Mouse (Mus musculus) layer of hippocampus, postnatal 10 days (tissue): ENCODE data around the gene Col5a2. TPM values are rescaled to one million over a fixed set of nuclear protein-coding genes. Genes with fewer than 3 reads are reported as not detected.
"Not testable (repeated sequence)": the region's sequence is repeated elsewhere in the genome, so short reads cannot be mapped to it uniquely, and the experiment has no call there.

ENCODE experiments used
- DNase-seq, 2 experiments: peaks; one replicate each; pipeline ENCODE4 v3.0.0; 2021; ENCODE audit warnings: low spot score in 2 of 2
- long read RNA-seq: library from polyadenylated mRNA; stranded (forward); transcript quantifications from one replicate; pipeline ENCODE4 v2.0.0, GENCODE M21; 2023
- total RNA-seq, 2 experiments: library from RNA; stranded (reverse); gene quantifications; 2 replicates each; pipeline ENCODE4 v1.2.3; 2021

Gene Col5a2
- 10 to 100 TPM; 13.5 to 13.6 TPM for total RNA-seq
- long read RNA-seq, full-length matches to known transcripts, result 2 of 3 reads
- long read RNA-seq, partial matches to known transcripts, result 1 of 3 reads
- long read RNA-seq, other reads (novel, unspliced or antisense), result 0 of 3 reads

DNA sequence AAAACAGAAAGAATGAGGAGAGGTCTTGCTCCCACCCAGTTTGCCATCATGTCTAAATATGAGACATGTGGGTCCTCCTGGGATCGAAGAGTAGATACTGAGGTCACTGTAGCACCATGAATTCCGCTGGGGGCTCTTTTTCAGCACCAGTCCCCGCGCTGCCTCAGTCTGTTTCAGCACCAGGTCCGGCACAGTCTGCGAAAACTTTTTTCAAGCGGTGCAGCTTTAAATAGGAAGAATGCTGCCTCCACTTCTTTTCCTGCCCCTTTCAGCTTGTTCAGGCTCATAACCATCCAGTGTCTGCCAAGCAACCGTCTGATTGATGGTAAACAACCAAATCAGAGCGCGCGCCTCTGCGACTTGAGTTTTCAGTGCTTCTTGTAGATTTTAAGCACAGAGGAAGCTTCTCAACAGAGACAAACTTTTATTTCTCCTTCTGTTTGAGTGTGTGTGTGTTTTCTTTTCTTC, at the start of gene Col5a2:
TSS of gene Col5a2 (minus strand) at position 418 of the 468 bp plus-strand sequence.
- peak; percentile 32 to 41 for DNase-seq

DNA sequence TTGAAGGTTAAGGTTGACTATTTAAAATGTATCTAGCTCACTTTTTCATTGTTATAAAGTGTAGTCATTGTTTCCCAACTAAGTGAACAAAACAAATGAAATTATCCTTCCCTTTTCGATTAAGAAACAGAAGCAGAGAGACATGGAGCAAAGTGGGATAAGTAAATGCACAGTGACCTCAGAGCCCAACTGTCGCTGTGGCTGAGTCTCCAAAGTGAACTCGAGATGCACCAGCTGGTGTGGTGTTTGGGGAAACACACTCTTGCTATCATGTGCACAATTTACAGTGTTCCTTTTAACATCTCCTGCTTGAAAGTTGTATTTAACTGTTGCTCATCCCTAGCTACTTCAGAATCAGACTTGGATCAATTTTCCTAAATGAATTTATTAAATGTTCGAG, 47.4 kb upstream of the Col5a2 start:
- no peak for DNase-seq

DNA sequence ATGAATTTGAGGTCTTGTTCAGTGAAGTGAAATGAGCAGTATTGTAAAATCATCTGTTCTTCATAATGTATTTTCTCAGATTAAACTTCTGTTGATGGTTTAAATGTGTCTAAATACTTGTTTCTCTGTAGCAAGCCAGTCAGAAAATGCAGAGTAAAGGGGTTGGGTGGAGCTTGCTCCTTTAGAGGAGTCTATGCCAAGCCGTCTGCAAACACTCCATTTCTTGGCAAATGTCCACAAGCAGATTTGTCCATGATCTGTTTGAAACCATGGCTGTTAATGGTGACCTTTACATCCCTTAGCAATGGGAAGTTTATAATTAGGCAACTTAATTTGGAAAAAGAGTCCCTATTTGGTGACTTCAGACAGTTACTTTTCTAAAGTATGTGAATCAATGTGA, 38.8 kb upstream of the Col5a2 start:
- DNase-seq, result no peak

DNA sequence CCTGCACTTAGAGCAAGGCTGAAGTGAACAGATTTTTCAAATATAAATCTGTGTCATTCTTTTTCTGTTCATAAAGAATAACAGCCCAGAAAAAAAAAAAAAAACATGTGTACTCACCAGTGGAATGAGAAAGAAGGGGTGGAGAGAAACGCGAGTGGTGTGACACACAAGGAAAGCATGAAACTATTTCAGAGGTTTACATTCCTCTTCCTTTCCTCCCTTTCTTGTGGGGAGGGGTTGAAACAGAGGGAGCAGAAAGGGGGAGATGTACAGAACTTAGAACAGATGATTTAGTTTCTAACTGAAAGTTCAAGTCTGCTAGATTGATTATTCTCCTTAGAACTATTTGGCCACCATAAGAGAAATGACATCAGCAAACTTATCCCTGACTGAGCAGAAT, 38.1 kb upstream of the Col5a2 start:
- DNase-seq, result no peak

DNA sequence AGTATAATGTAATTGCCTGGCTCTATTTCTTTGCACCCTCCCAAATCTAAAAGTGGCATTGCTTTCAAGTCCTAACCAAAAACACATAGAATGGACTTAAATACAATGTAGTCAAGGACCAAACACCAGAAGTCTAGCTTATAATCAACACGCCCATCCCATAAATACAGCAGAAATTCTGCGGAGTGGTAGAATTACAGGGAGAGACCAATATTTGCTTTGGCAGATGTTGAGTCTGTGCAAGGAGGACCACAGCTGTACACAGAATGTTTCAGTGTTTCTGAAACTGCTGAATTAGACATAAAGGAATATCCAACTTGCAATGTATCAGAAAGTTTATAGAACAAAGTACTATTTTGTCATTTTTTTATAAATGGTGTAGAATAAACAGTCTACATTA, 28.4 kb upstream of the Col5a2 start:
- DNase-seq, result no peak

DNA sequence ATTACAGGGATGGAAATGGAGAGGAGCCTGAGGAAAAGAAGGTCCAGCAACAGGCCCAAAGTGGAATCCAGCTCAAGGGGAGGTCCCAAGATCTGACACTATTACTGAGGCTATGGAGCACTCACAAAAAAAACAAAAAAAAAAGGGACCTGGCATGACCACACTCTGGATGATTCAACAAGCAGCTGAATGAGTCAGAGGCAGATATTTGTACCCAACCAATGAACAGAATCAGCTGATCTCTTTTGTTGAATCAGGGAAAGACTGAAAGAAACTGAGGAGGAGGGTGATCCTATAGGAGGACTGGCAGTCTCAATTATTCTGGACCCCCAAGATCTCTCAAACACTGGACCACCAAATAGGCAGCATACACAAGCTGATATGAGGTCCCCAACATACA, 24.4 kb upstream of the Col5a2 start:
- DNase-seq, result not testable (repeated sequence)

DNA sequence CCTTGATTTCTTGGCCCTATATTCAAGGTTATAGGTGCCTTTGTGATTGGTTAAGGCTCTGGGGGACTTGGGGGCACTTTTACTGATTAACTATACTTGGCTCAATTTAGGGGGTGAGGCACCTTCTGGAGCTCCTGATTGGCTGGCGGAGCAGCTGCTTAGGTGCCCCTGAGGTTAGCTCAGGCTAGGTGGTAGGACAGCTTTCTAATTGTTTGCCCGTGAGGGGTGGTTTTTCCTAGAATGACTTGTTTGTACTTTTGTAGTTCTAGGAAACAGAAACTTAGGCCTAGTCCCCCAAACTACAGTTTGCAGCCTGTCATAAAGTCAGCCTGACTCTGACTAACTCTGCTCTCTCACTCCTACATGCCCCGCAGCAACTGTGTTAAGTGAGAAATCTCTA, 20.5 kb upstream of the Col5a2 start:
- DNase-seq, result no peak

DNA sequence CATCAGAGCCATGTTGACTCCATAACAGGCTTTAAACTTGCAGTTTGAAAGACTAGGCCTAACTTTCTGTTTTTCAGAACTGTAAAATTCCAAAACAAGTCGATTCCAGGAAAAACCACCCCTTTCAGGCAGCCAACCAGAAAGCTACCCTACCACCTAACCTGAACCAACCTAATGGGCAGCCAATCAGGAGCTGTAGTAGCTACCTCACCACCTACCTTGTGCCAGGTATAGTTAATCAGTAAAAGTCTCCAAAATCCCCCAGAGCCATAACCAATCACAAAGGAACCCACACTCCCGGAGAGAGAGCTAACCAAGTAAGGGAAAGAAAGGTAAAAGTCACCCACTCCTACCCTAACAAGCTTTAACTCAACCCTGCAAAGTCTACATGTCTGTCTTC, 18.4 kb upstream of the Col5a2 start:
- DNase-seq, result no peak

DNA sequence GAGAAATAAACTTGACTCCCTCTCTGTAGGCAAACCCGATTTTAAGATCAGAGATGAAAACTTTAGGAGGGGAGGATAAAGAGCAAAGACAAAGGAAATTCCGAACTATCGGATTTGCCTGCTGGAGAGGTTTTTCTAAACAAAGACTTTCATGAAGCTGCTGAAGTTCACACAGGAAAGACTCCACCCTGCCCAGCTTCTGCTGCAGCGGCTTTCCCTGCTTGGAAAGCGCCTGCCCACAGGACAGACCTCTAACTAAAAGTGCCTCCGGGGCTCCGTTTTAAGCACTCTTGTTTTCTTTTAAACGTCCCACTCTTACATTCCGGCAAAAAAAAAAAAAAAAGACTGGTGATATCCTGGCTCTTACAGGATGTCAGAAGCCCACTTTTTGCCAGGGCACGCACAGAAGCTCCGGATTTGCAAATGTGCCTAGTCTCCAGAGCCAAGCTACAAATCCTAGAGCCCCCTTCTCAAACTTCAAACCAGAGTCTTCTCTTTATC, 791 bp downstream of the Col5a2 start:
- DNase-seq, result no peak

DNA sequence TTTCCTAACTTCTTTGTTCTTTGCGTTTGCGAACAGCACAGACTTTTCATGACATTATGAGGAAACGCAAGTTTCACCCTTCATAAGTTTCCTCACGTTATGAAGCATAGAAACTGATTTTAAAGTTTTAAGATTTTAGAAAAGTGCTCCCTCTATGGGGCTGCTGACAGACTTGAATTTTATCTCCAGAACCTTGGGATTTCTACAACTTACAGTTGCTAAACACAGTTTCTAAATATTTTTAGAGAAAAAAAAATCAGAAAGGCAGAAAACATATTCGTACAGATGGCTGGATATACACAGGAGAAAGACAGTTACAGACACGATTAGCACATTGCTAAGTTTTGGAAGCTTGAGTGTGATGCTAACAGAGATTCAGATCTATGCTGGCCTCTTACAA, 1.6 kb downstream of the Col5a2 start:
- DNase-seq, result no peak

DNA sequence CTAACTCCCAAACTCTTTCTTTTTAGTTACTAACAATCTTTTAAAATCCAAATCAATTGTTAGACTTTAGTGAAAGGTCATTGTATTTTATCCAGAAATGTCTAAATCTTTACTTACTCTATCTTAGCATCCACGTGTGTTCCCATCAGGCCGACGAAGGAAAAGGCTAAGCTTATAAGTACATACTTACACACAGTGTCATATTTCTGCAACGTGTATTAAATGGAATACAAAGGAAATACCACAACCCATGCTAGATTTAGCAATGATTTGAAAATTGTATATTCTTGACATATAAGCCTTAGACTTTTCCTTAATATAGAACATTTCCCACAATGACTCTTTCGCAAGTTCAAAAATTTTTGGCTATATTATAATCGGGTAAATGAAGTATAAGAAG, 2.6 kb downstream of the Col5a2 start:
- no peak for DNase-seq

DNA sequence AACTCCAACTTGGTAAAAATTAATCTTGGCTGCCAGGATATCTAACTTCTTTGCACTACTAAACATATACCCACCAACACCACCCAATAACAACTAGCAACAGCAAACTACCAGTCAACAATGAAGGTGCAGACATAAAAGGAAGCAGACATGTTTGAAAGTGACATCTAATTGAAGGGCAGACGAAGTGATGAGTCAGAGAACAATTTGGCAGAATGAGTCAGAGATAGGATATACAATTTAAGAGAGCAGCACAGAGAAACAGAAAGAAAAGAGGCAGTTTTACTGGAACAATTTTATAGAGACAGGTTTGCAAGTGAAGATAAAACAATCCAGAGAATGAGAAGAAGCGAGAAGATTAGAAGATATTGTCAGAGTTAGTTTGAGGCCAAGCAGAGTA, 8.1 kb downstream of the Col5a2 start:
- DNase-seq, result no peak

DNA sequence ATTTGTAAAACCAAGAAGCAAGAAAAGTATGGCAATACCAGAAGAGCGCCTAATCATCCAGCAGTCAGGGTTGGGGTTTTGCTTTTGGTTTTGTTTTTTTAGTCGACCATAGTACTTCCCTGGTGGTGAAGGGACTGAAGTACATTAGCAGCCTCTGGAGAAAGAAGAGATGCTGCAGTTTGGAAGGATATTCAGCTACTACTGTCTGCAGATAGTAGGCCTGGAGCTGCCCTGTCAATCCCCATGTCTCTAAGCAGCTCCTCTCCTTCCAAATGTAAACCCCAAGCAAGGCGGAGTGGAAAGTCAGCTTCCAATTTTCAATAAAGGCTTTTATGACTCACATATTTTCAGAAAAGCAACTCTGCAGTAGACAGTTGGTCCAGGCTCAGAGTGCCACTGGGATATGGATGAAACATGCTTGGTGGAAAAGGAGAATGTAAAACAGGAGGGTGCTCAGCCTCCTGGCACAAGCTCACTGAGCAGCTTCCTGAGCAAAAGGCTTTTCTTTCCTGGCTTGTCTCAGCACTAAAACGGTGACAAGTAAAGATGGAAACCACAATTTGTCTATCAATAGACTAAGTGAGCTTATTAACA, 10.9 kb downstream of the Col5a2 start:
- DNase-seq, result no peak

DNA sequence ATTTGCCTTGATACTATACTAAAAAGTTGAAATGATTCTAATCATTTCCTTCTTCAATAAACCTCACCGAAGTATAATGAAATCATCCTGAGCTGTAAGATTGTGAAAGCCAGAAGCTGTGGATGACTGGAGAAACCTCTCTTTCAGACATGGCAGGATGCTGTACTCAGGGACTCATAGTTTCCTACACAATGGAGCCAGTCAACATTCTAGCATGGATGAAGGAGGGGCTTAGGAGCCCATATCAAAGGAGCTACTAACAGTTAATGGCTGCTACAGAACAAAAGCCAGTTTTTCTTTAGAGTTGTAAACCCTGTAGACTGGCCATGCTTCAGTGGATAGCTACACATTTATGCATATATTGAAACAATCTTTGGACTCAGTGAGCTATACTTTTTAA, 12.6 kb downstream of the Col5a2 start:
- DNase-seq, result no peak

DNA sequence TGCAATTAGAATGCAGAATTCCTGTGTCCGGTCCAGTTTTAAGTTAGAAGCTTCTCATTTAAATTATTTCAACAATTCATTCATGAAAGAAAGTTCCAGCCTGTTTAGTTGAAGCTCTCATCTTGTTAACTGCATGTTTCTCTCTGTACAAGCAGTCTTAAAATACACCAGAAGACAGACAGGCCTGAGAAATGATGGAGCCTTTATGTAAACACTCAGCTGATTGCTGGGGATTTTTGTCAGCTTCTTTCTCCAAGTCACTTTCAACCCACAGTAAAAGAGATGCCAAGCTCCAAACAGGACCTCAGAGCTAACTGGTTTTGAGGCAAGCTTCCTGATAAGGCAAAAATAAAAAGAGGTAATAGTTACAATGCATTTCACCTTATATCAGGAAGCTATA, 14.8 kb downstream of the Col5a2 start:
- DNase-seq, result no peak

DNA sequence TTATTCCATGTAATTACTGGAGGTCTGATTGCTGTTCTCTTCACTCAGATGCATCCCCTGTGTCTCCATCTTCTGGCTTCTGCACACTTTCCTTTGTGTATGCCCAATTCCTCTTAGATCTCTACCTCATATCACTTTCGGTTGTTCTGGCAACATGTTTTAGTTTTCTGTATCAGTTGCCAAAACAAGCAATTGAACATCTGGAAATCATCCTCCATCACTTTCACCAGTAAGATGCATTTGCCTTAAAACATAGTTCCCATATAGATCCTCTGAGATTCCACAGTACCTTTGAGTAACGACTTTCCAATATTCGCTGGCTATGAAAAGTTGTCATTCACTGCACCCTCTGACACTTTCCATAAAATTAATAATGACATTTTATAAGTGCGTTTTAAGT, 20.1 kb downstream of the Col5a2 start:
- no peak for DNase-seq

DNA sequence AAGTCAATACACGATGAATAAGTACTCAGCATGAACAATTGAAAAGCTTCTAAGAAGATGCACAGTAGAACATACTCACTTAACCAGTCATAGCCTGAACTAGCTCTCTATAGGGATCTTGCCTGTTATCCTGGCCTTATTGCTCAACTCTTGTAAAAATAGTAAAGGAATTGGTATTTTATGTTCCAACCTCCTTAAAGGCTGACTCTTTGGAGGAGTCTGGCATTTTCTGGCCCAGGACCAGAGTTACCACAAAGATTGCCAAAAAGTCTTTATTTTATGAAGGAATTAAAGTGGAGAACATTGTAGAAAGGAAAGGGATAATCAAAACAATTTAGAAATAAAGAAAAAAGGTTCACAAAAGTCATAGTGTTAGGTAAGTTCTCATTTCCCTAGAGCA, 21.2 kb downstream of the Col5a2 start:
- no peak for DNase-seq

DNA sequence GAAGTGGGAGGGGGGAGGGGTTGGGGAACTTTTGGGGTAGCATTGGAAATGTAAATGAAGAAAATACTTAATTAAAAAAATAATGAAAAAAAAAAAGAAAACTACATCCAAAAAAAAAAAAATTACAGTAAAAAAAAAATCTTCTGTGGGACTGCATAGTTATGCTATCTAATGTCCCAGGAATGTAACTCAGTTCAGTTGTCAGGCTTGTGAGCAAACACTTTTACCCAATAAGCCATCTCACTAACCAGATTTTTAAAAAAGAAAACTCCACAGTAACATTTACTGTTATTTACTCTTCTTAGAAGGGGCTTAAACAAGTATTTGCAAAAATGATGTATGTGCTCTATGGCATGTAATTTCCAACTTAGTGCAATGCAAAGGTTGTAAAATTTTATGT, 24.0 kb downstream of the Col5a2 start:
- no peak for DNase-seq

DNA sequence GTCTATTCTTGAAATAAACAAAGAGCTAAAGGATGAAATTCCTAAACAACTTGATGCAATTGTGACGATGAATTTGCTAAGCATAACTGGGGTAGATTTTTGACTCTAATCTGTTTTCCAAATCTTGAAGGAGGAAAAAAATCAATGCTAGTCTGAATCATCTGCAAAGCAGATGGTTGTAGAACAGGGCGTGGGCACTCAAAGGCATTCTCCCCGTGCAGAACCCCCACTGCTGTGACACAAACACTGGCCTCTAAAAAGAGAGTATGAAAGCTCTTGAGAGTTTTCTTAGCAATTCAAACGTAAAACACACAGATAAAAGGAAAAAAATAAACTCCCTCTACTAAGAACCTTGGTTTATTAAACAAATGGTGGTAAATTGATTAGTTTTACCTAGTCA, 30.3 kb downstream of the Col5a2 start:
- no peak for DNase-seq

DNA sequence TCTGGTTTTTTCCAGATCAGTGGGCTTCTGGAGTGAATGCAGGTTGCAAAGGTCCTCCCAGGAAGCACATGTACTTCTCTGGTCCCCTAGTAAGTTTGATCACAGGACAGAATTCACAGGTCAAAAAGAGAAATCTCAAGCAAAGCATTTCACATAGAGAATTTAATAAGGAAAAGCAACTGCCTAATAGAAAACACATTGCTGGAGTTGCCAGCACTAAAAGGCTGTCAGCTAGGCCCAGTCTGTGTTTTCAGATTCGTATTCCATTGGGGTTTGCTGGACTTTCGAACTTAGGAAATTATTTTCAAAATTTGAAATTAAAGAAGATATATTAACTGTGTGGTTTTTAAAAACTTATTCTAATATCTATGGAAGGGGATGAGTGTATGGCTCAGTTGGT, 42.3 kb downstream of the Col5a2 start:
- DNase-seq, result no peak

DNA sequence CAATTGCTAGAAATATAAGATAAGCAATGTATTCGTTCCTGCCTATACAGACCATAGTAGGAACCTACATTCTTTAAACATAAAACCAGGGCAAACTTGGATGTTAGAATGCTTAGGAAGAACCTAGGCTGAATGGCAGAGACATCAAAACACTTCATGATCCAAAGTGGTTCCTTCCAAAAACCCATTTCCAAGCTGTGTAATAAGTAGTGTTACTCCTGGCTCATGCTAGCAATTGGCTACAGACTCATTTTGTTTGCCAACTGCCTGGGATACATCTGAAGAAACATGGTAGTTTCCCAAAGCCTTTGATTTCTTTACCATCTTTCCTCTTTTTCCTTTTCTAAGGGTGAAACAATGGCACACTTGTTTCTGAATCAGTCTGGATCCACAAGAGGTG, 47.3 kb downstream of the Col5a2 start:
- DNase-seq, result no peak

DNA sequence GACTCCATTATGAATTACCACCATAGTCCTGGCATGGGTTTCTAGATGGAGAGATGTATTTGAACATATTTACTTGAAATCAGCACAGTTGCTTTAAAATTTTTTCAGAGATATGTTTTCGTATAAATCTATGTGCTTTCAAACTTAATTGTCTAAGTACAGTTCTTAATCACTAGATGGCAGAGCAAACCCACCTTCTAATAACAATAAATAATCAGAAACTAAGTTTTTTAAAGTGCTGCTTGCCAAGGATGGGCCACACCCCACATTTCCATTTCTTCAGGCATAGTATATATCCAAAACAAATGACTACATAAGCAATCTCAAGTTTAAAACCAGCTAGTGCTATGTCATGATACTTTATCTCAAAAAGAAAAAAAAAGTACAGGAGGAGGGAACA, 54.2 kb downstream of the Col5a2 start:
- DNase-seq, result no peak

DNA sequence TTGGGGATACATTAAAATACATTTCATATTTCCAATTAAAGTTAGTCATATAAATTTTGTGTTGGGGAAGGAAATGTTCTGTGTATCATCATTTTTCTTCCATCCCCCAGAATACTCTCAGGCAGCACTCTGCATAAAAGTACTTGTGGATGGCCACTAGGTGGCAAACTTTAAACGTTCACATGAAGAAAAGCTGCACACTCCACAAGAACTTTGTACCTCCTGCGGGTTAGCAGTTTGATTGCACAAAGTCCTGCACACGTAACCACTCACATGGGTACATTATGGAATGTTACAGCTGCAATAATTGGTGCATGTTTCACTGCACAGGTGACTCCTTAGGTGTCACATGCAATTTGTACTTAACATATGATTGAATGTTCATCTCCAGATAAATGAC, 71.2 kb downstream of the Col5a2 start:
- peak; percentile 13 to 17 for DNase-seq
